Mouse (Mus musculus) 3134 (cell line): ENCODE data around the gene Rin2.

Source experiments
- DNase-seq: peaks from one replicate; pipeline ENCODE4 v3.0.0-alpha.2; 2011; ENCODE audit warnings: low spot score; ENCODE audit not compliant: insufficient read length; ENCODE audit errors: extremely low read depth

The Rin2 gene

DNA sequence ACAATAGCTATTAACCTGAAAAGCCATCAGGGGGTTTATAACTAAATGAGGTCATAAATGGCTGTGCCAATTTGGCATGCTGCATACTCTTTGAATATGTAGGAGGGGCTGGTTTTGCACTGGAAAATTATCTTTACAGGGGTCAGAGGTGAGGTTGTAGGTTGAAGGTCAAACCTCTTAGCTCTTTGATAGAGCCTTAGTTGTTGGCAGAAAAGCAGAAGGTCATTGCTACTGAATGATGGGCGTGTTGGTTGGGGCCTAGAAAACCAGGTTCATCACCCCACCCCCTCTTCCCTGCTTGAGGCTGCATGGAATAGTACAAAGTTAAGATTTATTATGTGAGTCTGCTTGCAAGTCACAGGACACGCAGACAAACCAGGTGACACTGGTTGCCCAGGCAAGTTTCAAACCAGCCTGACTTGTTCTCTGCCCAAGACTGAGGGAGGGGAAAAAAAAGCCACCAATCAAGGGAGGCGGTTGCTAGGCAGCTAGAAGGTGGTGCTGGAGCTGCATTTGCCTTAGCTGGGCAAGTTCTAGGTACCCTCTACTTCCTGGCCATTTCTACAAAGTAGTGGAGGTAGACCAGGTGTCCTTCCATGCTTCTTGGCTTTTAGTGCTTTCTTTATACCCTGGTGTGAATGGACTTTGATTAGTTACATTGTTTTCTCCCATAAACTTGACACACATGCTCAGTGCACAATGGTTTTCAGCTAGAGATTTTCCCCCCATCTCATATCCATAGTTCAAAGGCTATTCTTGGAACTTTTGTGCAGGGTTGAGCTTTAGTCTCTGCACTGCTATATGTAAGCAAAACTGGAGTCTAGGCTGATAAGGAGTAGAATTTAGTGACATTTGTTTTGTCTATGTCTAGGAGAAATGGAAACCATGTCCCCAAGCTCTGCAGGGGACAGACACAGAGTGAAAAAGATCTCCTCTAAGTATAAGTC is 148.0 kb downstream of the Rin2 start:
- no peak for DNase-seq

DNA sequence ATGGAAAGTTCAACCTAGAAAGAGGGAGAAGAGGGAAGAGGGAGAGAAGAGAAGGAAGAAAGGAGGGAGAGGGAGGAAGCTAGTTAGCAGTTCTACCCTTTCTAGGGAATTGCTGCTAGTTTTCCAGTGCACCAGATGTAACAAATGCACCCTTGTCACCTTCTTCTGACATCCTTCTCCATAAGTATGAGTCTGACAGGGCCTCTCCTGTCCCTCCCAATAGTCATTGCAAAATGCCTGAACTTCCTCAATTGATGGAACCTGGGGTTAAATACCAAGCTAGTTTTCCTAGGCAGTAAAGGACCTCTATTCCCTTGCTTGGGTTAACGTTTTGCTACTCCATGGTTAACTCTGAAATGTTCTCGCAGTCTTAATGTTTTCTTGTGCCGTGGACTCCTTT is 149.7 kb downstream of the Rin2 start:
- DNase-seq: no peak

DNA sequence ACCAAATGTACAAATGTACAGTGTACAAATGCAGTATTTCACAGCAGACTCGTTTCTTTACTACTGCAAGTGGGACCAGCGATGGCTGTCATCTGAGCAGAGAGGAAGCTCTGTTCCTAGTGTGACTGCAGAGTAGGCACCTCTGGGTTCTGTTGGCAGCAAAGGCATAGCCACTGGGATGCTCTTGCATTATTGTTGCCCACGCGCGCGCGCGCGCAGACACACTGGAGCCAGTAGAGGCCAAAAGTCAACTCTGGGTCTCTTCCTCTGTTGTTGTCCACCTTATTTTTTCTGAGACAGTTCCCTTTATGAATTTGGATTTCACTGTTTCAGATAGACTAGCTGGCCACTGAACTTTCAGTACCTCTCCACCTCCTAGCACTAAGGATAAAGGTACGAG is 150.2 kb downstream of the Rin2 start:
- DNase-seq: no peak

DNA sequence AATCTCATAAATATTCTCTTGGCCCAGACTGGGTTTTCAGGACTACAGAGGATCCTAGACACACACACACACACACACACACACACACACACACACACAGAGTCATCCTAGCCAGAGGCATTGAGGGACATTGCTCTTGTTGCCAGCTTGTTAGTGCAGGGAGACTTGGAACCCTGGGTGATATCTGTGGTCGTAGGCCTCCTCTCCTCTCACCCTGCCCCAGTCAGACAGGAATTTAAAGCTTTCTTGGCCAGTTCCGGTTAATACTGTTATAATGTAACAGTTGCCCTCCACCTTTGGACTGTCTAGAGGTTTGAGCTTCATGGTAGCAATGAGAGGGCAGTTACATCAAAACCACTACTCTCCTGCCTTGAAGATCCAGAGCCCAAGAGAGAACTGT is 152.9 kb downstream of the Rin2 start:
- DNase-seq: no peak

DNA sequence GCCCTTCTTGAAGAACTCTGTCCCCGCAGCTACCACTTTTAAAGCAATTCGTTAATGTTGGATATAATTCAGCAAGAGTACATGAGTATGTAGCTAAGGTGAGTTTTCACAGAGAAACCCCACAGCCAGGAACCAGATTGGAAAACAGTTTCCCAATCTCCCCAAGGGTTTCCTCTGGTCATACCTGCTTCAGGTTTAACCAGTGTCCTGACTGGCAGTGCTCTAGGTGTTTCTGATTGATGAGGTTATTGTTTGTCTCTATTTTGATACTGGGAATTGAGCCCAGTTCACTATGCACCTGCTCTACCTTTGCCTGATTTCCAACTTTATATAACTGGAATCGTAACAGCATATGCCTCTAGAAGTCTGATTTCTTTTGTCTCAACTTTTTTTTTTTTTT is 153.6 kb downstream of the Rin2 start:
- DNase-seq: no peak

DNA sequence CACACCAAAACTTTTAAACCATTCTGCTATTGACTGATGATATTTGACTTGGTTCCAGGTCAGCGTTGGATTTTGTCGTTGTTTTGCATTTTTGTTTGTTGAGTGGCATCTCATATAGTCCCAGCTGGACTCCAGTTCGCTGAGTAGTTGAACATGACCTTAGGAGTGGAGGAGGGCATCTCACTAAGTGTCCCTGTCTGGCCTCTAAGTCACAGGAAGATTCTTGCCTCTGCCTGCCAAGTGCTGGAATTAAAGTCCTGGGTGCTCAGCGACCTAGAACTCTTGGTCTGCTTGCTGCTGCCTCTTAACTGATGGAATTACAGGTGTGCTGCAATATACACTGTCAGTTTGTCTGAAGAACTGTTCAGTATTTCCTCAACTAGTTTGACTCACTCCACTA is 154.2 kb downstream of the Rin2 start:
- no peak for DNase-seq

DNA sequence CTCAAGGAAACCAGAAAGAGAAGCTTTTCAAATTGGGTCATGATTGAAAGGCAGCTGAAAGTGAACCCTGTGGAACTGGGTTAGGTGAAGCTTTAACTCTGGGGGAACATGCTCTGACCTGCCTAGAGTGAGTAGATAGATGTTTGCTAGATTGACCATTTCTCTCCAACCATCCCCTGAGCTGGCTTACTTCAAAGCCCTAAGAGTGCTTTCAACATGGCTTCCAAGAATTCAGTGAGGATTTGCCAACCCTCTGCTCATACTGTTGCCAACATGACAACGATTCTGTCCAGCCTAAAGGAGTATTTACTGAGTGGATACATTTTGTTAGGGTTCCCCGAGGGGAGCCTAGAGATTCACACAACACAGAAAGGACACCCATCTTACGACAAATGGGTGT is 155.4 kb downstream of the Rin2 start:
- DNase-seq: no peak

DNA sequence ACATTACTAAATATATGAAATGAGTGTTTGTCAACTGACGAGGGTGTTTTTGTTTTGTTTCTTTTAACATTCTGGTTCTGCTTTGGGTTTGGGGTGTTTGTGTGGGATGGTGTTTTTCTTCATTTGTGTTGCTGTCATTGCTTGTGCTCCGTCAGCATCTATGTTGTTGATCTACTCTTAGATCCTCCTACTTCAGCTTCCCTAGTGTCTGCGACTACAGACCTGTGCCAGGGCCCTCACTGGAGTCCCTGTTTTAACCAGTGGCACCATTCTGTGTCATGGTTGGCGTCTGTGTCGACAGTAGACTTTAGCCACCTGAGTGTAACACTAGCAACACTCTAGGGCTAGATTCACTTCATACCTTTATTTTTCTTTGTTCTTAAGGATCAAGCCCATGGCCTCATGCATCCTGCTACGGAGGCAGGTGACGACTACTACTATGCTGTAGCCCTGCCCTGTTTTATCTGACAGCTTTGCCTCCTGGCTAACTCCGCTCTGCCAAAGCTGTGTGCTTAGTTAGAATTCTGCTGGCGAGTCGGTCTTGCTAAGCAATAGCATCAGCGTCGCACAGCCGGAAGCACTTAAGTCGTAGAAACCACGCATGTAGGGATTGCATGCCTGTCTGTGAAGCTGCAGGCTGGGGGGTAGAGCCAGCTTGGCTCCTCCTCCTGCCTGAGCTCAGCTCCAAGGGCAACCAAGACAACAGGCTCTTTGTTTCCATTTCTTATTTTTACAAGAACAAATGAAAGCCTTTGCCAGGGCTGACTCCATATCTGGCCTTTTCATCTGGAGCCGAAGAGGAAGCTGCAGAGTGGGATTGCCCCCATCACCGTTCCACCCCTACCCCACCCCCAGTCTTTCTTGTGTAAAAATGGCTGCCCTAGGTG is 157.2 kb downstream of the Rin2 start:
- DNase-seq: peak; percentile 66

DNA sequence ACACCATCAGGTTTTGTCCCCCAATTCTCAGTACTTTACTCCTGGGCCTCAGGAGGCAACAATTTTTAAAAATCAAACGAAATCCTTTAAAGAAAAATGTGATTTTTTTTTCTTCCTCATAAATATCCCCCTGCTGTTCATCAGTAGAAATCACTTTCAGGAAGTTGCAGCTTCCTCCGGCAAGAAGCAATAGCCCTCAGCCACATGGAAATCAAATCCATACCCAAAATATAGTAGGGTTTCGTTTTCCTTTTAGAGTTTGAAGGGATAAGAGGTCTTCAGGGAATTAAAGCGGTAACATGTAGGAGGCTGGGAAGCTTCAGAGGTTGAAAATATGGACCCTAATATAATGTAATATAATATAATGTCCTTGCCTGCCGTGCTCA is 157.8 kb downstream of the Rin2 start:
- DNase-seq: no peak

DNA sequence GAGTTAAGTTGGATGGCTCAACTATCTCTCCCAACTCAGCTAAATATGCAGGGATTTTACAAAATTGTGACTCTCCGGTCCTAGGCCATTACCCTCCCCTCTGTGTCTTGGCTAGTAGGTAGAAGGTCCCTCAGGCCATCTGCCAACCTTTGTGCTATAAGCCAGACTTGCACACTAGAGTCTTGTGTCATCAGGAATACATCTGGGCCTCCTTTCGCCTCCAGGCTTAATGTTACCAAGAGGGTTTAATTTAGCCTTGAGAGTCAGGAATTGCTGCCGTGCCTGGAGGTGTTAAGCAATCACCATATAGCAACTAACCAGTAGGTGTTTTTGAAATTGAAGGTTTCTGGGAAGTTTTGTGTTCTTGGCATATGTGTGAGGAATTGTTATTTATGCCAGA is 158.3 kb downstream of the Rin2 start:
- peak; percentile 25 for DNase-seq

DNA sequence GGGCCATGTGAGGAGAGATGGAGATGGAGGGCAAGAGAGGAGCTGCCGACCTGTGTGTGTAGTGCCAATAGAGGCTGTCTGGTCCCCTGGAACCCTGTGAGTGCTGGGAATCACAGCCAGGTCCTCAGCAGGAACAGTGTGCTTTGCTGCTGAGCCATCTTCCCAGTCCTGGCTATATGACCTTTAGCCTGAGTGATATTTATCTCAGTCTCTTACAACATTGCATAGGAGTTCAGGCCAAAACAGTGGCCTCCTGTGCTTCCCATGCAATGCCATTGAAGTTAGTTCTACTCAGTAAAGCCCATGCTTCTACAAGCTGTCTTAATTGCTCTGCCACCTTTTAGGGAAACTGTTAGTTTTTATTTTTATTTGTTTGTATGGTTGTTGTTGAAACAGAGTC is 160.9 kb downstream of the Rin2 start:
- no peak for DNase-seq

DNA sequence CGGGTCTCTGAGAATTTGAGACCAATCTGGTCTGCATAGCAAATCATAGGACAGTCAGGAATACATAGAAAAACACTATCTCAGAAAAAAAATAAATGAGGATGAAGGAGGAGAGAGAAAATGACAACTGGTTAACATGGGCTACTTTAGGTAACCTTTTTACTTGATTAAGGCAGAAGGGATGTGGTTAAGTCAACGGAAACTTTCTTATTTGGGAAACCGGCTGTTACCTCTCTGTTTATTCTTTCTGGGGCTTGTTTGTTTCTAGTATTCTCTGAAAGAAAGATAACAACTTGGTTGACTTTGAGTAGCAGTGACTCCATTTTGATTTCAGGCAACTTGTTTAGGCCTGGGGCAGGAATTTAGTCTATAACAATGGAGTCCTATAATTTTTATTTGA is 163.7 kb downstream of the Rin2 start:
- DNase-seq: no peak

DNA sequence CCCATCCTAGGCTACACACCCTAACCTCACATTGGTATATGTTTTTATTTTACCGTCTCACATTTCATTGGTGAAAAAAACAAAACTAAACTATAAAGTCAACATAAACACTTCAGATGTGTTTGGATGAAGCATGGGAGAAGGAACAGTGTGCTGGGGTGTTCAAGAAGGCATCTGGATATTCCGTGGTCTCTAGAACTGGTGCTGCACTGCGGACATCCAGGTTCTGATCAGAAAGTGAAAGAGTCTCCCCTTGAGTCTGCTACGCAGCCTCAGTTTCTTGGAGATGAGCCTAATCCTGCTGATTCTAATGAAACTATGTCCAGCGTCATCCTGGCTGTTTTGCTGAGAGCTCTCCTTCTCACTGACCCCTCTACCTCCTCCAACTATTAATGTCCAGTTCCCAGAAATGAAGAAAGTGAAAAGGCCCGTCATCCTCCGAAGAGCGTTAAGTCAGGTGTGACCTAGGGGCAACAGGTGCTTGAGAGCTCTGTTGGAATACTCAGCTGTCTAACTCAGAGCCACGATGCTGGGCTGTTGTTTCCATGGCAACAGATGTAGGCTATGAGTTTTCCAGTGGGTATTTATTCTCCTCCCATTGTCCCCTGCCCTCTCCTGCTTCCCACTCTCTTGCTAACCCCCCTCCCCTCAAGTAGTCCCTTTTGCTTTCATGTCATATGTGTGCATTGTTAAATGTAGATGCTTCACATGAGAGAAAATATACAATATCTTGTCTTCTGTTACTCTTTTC is 164.7 kb downstream of the Rin2 start:
- no peak for DNase-seq

DNA sequence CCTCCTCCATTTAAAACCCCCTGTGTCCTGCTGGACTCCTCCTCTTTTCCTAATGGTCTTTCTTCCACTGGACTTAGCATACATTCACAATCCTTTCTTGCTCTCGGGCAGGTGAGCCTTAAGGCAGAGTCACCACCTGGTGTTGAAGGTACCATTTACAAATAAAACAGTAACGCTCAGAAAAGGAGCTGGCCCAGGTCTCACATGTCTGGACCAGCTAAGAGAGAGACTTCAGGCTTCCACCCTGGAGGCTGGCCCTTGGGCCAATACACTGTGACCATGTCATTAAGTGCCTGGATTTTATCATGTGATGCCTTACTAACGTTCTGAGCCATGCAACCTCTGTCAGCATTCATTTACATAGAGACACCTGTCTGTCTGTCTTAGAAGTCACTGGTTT is 165.3 kb downstream of the Rin2 start:
- DNase-seq: no peak

DNA sequence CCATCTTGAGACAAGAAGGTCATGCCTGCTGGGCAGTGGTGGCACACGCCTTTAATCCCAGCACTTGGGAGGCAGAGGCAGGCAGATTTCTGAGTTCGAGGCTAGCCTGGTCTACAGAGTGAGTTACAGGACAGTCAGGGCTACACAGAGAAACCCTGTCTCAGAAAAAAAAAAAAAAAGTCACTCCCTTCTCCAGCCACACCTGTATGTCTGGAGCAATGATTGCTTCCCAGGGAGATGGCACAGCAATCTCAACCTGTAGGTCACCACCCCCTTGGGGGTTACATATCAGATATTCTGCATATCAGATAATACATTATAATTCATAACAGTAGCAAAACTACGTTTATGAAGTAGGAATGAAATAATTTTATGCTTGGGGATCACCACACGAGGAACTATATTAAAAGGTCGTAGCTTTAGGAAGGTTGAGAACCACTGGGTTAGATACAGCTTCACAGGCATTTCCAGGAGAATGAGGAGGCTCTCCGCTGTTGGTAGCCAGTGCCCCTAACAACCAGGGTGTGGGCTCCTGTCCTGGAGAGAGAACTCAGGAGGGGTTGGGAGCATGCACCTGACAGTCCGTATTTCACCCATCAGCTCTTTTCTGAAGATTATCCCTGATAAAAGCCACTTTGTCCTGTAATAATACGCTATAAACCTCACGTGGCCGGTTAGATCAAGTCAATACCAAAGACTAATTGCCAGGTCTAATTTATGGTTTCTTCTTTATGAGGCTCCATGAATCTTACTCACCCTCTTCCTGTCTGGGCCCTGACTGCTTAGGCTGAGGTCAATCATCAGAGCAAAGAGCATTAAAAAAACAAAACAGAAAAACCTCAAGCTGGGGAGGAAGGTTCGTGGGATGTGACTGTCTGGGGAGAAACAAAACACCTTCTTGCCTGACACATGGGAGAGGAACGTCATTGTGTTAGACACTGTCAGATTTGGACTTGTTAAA is 166.2 kb downstream of the Rin2 start:
- DNase-seq: peak; percentile 32

DNA sequence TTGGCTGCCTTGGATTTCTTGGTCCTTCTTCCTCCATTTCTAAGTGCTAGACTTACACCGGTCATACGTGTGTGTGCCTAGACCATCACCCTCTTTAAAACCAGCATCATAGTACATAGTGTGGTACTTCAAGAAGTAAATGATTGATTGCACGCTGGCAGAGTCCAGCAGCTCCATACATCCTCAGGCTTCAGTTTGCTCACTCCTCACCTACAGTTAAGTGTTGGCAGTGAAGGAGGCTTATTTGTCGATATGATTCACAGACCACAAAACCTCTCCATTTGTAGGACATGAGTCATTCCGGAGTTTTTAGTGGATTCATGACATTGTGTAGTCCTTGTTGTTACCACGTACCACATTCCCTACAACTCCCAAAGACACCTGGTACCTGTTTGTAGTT is 168.3 kb downstream of the Rin2 start:
- peak; percentile 67 for DNase-seq

DNA sequence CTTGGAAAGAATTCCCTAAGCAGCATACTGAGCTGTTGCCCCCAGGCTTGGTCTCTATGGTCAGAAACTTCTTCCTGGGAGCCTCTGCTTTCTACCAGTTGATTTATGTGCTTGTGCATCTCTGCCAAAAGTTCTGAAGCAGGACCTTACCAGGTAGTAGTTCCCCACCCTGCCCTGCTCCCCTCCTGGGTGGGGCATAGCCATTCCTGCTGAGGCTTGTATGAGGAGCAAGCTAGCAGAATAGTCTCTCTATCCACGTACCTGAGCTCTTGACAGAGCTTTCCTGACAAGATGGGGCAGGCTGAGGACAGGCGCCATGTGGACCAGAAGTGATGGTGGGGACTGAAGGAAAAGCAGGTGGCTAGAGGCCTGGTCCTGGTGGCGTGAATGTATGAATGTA is 171.6 kb downstream of the Rin2 start:
- no peak for DNase-seq

DNA sequence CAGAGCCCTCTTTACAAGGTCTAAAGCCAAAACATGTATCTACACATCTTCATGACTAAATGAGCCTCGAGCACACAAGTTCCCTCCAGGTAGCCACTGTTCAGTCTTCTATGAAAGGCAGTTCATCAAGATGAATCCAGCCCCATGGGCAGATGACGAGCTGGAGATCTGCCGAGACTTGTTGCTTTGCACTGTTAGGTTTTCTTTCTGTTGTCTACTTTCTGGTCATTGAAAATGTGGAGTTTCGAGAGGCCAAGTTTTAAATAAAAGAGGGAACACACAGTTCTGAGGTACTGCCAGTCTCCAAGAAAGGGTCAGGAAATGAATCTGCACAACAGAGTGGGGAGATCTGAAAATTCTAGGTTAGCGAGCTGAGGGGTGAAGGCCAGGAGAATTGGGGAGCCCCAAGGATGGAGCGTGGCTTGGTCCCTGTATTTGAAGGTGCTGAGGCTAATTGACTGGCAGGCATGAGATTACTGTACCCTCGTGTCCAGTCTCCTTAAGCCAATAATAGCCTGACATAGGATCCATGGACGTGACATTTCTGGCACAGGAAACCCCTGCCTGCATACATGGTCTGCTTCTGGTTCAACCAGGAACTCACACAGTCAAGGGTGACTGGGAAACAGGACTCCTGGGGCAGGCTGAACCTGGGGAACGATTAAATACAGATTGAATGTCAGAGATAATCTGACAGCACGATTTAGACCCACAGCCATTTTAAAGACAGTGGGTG is 174.3 kb downstream of the Rin2 start:
- no peak for DNase-seq

DNA sequence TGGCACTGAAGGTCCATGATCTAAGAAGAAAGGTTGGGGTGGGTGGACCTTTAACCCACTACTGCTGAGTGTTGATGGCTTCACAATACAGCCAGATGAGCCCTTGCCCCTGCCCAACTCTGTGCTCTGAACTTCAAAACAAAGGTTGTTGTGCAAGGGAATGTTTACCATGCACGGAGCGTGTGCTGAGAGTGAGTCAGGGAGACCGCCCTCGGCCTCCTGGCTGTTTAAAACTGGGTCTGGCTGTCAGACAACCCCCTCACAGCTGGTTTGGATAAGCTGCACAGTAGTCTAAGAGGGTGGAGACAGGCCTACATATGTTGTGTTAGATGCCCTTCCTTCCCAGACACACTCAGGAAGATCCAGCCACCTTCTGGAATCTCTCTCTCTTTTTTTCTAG is 175.8 kb downstream of the Rin2 start:
- DNase-seq: no peak
